Mouse (Mus musculus) E14TG2a.4 (cell line): Measurements from ENCODE around the gene Bag1.

Experiments used
- CTCF ChIP-seq: conservative IDR thresholded peaks from 2 replicates; pipeline ENCODE4 v1.5.1; 2014; ENCODE audit warnings: low read length
- POU5F1 ChIP-seq: IDR thresholded peaks from 2 replicates; pipeline ENCODE4 v1.6.1; 2014; ENCODE audit warnings: low read length, borderline replicate concordance

DNA sequence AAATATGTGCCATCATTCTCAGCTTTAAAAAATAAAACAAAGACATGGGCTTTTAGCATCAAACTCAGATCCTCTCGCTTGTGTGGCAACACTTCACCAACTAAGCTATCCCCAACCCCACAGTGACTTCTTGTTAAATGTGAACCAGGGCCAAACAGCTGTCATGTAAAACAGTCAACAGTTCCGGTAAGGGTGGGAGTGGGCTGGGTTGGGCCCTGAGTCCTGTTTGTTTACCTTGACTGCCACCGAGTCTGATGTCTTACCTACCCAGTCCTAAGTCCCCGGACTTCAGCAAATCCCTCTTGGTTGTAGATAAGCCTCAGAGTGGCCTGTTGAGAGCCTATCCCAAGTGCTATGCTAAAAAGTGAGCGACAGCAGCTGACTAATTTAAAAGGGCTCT, 14.4 kb downstream of the Bag1 start:
- TF ChIP-seq CTCF (no peak), POU5F1 (no peak)
